Mouse (Mus musculus) liver, adult (tissue): ENCODE data around the gene Dnajc27.

Experiments
- GATA4 ChIP-seq: IDR thresholded peaks from 2 replicates; pipeline ENCODE4 v1.6.1; 2014; ENCODE audit warnings: mild to moderate bottlenecking, low read length; ENCODE audit not compliant: insufficient replicate concordance

Gene Dnajc27

DNA sequence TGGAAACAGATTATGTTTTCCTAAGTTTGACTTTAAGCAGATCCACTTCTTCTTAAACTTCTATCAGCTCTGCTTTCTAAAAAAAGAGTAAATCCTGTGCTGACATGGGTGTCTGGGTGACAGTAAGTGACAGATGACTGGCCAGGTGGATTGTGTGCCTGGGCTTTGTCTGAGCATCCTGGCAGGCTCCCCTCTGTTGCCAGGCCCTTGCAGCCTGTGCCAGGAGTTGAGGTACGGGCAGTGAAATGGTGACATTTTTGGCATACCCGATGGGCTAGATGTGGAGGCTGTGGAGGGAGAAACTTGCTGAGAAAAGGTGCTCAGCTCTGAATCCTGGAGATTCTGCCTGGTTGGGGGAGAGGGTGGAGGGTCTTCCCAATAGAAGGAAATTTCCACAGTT lies 75.1 kb downstream of the Dnajc27 start:
- TF ChIP-seq GATA4 = no peak

DNA sequence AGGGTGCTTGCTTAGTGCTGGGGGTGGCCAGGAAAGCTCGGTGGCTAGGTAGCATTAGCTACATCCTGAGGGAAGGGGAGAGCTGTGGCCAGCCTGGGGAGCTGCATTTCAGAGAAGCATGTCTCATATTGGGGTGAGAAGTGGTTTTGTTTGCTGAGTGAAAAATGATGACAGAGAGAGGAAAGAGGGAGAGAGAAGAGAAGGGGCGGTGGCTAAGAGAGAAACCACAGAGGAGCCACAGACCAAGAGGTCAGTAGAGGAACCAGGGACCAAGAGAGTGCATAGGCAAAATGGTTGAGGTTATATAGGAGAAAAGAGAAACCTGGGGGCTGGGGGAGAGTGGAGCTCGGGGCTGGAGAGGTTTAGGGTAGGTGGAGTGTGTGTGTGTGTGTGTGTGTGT lies 75.8 kb downstream of the Dnajc27 start:
- TF ChIP-seq GATA4 = no peak

DNA sequence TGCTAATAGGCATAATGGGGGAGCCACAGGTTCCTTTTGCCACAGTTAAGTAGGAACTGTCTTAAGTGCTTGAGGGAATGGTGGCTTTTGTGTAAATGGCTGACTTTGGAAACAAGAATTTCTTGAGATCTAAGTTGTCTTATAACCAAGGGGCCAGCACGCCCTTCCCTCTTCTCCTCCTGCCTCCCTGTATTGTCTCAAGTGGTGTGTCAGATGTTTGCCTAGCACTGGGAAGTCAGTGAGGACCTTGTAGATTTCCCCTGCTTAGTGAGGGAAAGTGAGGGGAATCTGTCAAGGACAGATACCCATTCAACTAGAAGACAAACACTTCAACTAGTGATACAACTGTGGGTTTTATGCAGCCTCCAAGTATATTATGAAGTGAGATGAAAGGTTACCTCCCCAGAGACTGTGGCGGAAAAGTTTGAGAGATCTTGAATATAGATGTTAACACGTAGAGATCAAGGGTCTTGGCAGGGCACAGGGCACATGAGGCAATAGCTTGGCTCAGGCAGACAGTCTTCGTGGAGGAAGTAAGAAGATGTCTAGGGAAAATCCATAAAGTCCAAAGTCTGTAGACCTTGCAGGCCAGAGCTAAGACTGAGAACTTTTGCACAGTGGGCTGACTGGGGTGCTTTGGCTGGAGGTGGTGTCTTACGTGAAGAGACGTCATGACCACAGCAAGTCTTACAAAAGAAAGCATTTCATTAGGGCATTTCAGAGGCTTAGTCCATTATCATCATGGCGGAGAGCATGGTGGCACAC lies 76.7 kb downstream of the Dnajc27 start:
- no peak for TF ChIP-seq GATA4
